Comparison of ENCODE assay signal across 8 mouse cellular contexts in genomic region chr2:59841189-59841939, GRCm38 (mm10). TPM values are rescaled to one million over a fixed set of nuclear protein-coding genes. Genes with fewer than 3 reads are reported as not detected.
DNase-seq lines count a peak whose midpoint lies in the region; ATAC-seq and TF ChIP-seq lines count a peak whose summit lies in the region.

No protein-coding gene starts in this region.

- no peaks in the 10 kb centered on the region; the same call in 1 of the 2 replicates for H3K36me3 ChIP-seq in thymus, adult 2 months (ENCODE audit: control insufficient read depth, insufficient read depth, low read length)
- peaks cover 34% of the 10 kb centered on the region for H3K36me3 ChIP-seq in heart, embryonic 11.5 days (ENCODE audit: control insufficient read depth, insufficient read depth, low read length)

- intact Hi-C loops in left cerebral cortex, postnatal 4 days (cut with DNase I): no loop called here

- WGBS in thymus, adult 2 months: 88% methylated on average over 12 of the region's 12 CpGs
- 61% methylated on average over 10 of the region's 12 CpGs for WGBS in heart, embryonic 11.5 days (ENCODE audit: insufficient replicate concordance)

- TF ChIP-seq POLR2A in thymus, adult 2 months (IDR thresholded peaks at IDR 0.05; ENCODE audit: control insufficient read depth, extremely low read depth, insufficient read depth, low read length, poor library complexity): no peak

- peaks cover 4% of the 10 kb centered on the region; the same call in 1 of the 2 replicates for H3K4me1 ChIP-seq in thymus, adult 2 months (replicated peaks; ENCODE audit: control insufficient read depth, insufficient read depth, low read length)
- H3K4me1 ChIP-seq in heart, embryonic 11.5 days (ENCODE audit: control insufficient read depth, insufficient read depth, low read length): peaks cover 16% of the 10 kb centered on the region

- H3K9me3 ChIP-seq in heart, embryonic 11.5 days (replicated peaks; ENCODE audit: control insufficient read depth, low read length): no peaks in the 10 kb centered on the region

- H3K4me2 ChIP-seq in heart, embryonic 11.5 days: no peak overlapping the region

- no peaks in the 10 kb centered on the region for H3K27me3 ChIP-seq in thymus, adult 2 months (ENCODE audit: control insufficient read depth, insufficient read depth, low read length)
- H3K27me3 ChIP-seq in heart, embryonic 11.5 days (ENCODE audit: control insufficient read depth, insufficient read depth, low read length): no peaks in the 10 kb centered on the region

- no peak for TF ChIP-seq CTCF in thymus, adult 2 months (IDR thresholded peaks at IDR 0.05; ENCODE audit: borderline replicate concordance, control insufficient read depth, extremely low read depth, insufficient read depth, low read length, poor library complexity)

- H3K4me3 ChIP-seq in thymus, adult 2 months (ENCODE audit: control insufficient read depth, insufficient read depth, low read length): no peak overlapping the region
- no peak overlapping the region for H3K4me3 ChIP-seq in heart, embryonic 11.5 days (ENCODE audit: low read depth, low read length)

- H3K9ac ChIP-seq in heart, embryonic 11.5 days (ENCODE audit: low read depth, low read length): peak overlapping the region; percentile 16; the same call in 1 of the 2 replicates

- H3K27ac ChIP-seq in thymus, adult 2 months (ENCODE audit: control insufficient read depth, insufficient read depth, low read length): no peak overlapping the region
- H3K27ac ChIP-seq in heart, embryonic 11.5 days (ENCODE audit: low read depth, low read length): 0 out of 2 replicates have a peak overlapping the region, but pooled peaks have one; percentile 22

- peak; percentile 70 for ATAC-seq in heart, embryonic 11.5 days (replicated peaks; ENCODE audit: insufficient number of reproducible peaks, low FRiP score, low TSS enrichment)

- DNase-seq in thymus, postnatal 14 days: peak; percentile 39
- no peak for DNase-seq in thymus, adult 2 months
- DNase-seq in kidney, postnatal 10 days: peak; percentile 78
- peak; percentile 55 for DNase-seq in lung, postnatal 25 days (ENCODE audit: low spot score)
- no peak for DNase-seq in left cerebral cortex, postnatal 4 days
- DNase-seq in urinary bladder, postnatal 10 days (ENCODE audit: low spot score): no peak
- no peak for DNase-seq in frontal cortex, postnatal 36 days (ENCODE audit: low spot score in 2 of 2)

RNA-seq across cellular contexts. Expression of gene Wdsub1, which starts 41.0 kb away (rescaled TPM):
- 45.6 and 46.8 TPM in 2 replicates for polyA plus RNA-seq in thymus, adult 2 months (2012; rRNA removed)
- polyA plus RNA-seq in heart, embryonic 11.5 days (2014; fragmentation: Nextera tagmentation; extraction: Ambion mirVana): 44.5 and 53.8 TPM in 2 replicates
- total RNA-seq in left cerebral cortex, postnatal 4 days (2021): 10 to 100 TPM in 1 of 2 experiments, 1 to 10 TPM in 1; 9.9 to 10.8 TPM

Comparison
In these comparisons a context has a peak if more than half of its experiments do, and no peak if none do; other contexts are left out.
1. DNase-seq: peak in thymus, postnatal 14 days (single experiment), kidney, postnatal 10 days (single experiment) and lung, postnatal 25 days (single experiment); none in thymus, adult 2 months (single experiment), left cerebral cortex, postnatal 4 days (single experiment), urinary bladder, postnatal 10 days (single experiment) and frontal cortex, postnatal 36 days (0 of 2).